Mouse (Mus musculus): ENCODE measurements around the gene Unc119b. TPM values are rescaled to one million over a fixed set of nuclear protein-coding genes. Genes with fewer than 3 reads are reported as not detected.
"Not testable (repeated sequence)": the region's sequence is repeated elsewhere in the genome, so short reads cannot be mapped to it uniquely, and the experiment has no call there.

The Unc119b gene
- total RNA-seq (2021) = 10 to 100 TPM; 31.1 to 32.2 TPM
- long read RNA-seq, experiment 1, transcript Unc119b-201 (5 exons, 3,659 nt) = major isoform, 52 of 58 reads
- long read RNA-seq, experiment 1, partial matches to known transcripts = 1 of 58 reads
- long read RNA-seq, experiment 1, other reads (novel, unspliced or antisense) = 5 of 58 reads
- long read RNA-seq, experiment 2, transcript Unc119b-201 (5 exons, 3,659 nt) = major isoform, 29 of 41 reads
- long read RNA-seq, experiment 2, partial matches to known transcripts = 2 of 41 reads
- long read RNA-seq, experiment 2, other reads (novel, unspliced or antisense) = 10 of 41 reads

GRCm38 (mm10) chr5:115134234-115135165, at the start of gene Unc119b:
Unc119b (minus strand) TSS chr5:115134975.
- peak; percentile 84 to 88 for DNase-seq (ENCODE audit: low spot score in 2 of 2)

- no peak for DNase-seq (ENCODE audit: low spot score in 2 of 2)
Observed at GRCm38 (mm10) chr5:115183482-115183881, 48.7 kb upstream of the Unc119b start.

- no peak for DNase-seq (ENCODE audit: low spot score in 2 of 2)
Observed at GRCm38 (mm10) chr5:115182925-115183324, 48.1 kb upstream of the Unc119b start.

GRCm38 (mm10) chr5:115181248-115181940, 46.6 kb upstream of the Unc119b start:
- no peak for DNase-seq (ENCODE audit: low spot score in 2 of 2)

GRCm38 (mm10) chr5:115179596-115179995, 44.8 kb upstream of the Unc119b start:
- DNase-seq (ENCODE audit: low spot score in 2 of 2) = no peak

GRCm38 (mm10) chr5:115177866-115178265, 43.1 kb upstream of the Unc119b start:
- no peak for DNase-seq (ENCODE audit: low spot score in 2 of 2)

GRCm38 (mm10) chr5:115174554-115174953, 39.8 kb upstream of the Unc119b start:
- no peak for DNase-seq (ENCODE audit: low spot score in 2 of 2)

- no peak for DNase-seq (ENCODE audit: low spot score in 2 of 2)
Observed at GRCm38 (mm10) chr5:115170150-115170549, 35.4 kb upstream of the Unc119b start.

GRCm38 (mm10) chr5:115168641-115169415, 34.1 kb upstream of the Unc119b start:
- DNase-seq (ENCODE audit: low spot score in 2 of 2) = no peak

GRCm38 (mm10) chr5:115167396-115167795, 32.6 kb upstream of the Unc119b start:
- no peak for DNase-seq (ENCODE audit: low spot score in 2 of 2)

GRCm38 (mm10) chr5:115166815-115167194, 32.0 kb upstream of the Unc119b start:
- DNase-seq (ENCODE audit: low spot score in 2 of 2) = no peak

GRCm38 (mm10) chr5:115165895-115166814, 31.4 kb upstream of the Unc119b start:
- no peak for DNase-seq (ENCODE audit: low spot score in 2 of 2)

- no peak for DNase-seq (ENCODE audit: low spot score in 2 of 2)
Observed at GRCm38 (mm10) chr5:115165351-115165750, 30.6 kb upstream of the Unc119b start.

- DNase-seq (ENCODE audit: low spot score in 2 of 2) = not testable (repeated sequence)
Observed at GRCm38 (mm10) chr5:115164446-115164845, 29.7 kb upstream of the Unc119b start.

GRCm38 (mm10) chr5:115163563-115163962, 28.8 kb upstream of the Unc119b start:
- DNase-seq (ENCODE audit: low spot score in 2 of 2) = peak; percentile 53 to 61

GRCm38 (mm10) chr5:115161940-115162279, 27.1 kb upstream of the Unc119b start:
- not testable (repeated sequence) for DNase-seq (ENCODE audit: low spot score in 2 of 2)

- no peak for DNase-seq (ENCODE audit: low spot score in 2 of 2)
Observed at GRCm38 (mm10) chr5:115161064-115161939, 26.5 kb upstream of the Unc119b start.

- DNase-seq (ENCODE audit: low spot score in 2 of 2) = no peak
Observed at GRCm38 (mm10) chr5:115160655-115161054, 25.9 kb upstream of the Unc119b start.

GRCm38 (mm10) chr5:115159165-115159564, 24.4 kb upstream of the Unc119b start:
- no peak for DNase-seq (ENCODE audit: low spot score in 2 of 2)

All from layer of hippocampus, postnatal 14 days (tissue).